Mouse (Mus musculus) testis, postnatal 14 days (tissue): ENCODE data around the gene Uqcr10.
A peak's percentile ranks its signal among the peaks of the same experiment; 100 is the strongest.
"Not testable (repeated sequence)": the region's sequence is repeated elsewhere in the genome, so short reads cannot be mapped to it uniquely, and the experiment has no call there.

Experiments
- DNase-seq: peaks from one replicate; pipeline ENCODE4 v3.0.0; 2021; ENCODE audit warnings: low spot score

Uqcr10 gene

GRCm38 (mm10) chr11:4715596-4715995 lies 11.5 kb upstream of the Uqcr10 start:
- DNase-seq: no peak

- DNase-seq: no peak
Observed at GRCm38 (mm10) chr11:4714727-4715126, 10.6 kb upstream of the Uqcr10 start.

- no peak for DNase-seq
Observed at GRCm38 (mm10) chr11:4712822-4713221, 8.7 kb upstream of the Uqcr10 start.

- DNase-seq: not testable (repeated sequence)
Observed at GRCm38 (mm10) chr11:4710188-4710587, 6.0 kb upstream of the Uqcr10 start.

GRCm38 (mm10) chr11:4705178-4705577 lies 1.0 kb upstream of the Uqcr10 start:
- no peak for DNase-seq

- no peak for DNase-seq
Observed at GRCm38 (mm10) chr11:4703688-4704071, 462 bp downstream of the Uqcr10 start.

- DNase-seq: no peak
Observed at GRCm38 (mm10) chr11:4700726-4701125, 3.4 kb downstream of the Uqcr10 start.

- DNase-seq: peak; percentile 68
Observed at GRCm38 (mm10) chr11:4697043-4697983, 6.8 kb downstream of the Uqcr10 start.

- DNase-seq: no peak
Observed at GRCm38 (mm10) chr11:4692162-4692561, 12.0 kb downstream of the Uqcr10 start.

- no peak for DNase-seq
Observed at GRCm38 (mm10) chr11:4691213-4691612, 12.9 kb downstream of the Uqcr10 start.

GRCm38 (mm10) chr11:4690353-4690752 lies 13.8 kb downstream of the Uqcr10 start:
- no peak for DNase-seq

GRCm38 (mm10) chr11:4688632-4689380 lies 15.3 kb downstream of the Uqcr10 start:
- DNase-seq: no peak

- no peak for DNase-seq
Observed at GRCm38 (mm10) chr11:4687874-4688273, 16.3 kb downstream of the Uqcr10 start.

- no peak for DNase-seq
Observed at GRCm38 (mm10) chr11:4687027-4687426, 17.1 kb downstream of the Uqcr10 start.

- no peak for DNase-seq
Observed at GRCm38 (mm10) chr11:4685510-4685909, 18.6 kb downstream of the Uqcr10 start.

GRCm38 (mm10) chr11:4685071-4685470 lies 19.1 kb downstream of the Uqcr10 start:
- no peak for DNase-seq

- no peak for DNase-seq
Observed at GRCm38 (mm10) chr11:4684186-4684585, 20.0 kb downstream of the Uqcr10 start.

- no peak for DNase-seq
Observed at GRCm38 (mm10) chr11:4683516-4683915, 20.6 kb downstream of the Uqcr10 start.

- no peak for DNase-seq
Observed at GRCm38 (mm10) chr11:4680126-4680525, 24.0 kb downstream of the Uqcr10 start.

- DNase-seq: no peak
Observed at GRCm38 (mm10) chr11:4679441-4679832, 24.7 kb downstream of the Uqcr10 start.

- DNase-seq: no peak
Observed at GRCm38 (mm10) chr11:4678700-4679440, 25.3 kb downstream of the Uqcr10 start.

- no peak for DNase-seq
Observed at GRCm38 (mm10) chr11:4677250-4677872, 26.8 kb downstream of the Uqcr10 start.
